Mouse (Mus musculus) embryo, embryonic 10.5 days (tissue): ENCODE results near the gene Lrmda.

Experiments used
- DNase-seq: peaks from one replicate; pipeline ENCODE4 v3.0.0-alpha.2; 2015; ENCODE audit warnings: low spot score

Lrmda gene

DNA sequence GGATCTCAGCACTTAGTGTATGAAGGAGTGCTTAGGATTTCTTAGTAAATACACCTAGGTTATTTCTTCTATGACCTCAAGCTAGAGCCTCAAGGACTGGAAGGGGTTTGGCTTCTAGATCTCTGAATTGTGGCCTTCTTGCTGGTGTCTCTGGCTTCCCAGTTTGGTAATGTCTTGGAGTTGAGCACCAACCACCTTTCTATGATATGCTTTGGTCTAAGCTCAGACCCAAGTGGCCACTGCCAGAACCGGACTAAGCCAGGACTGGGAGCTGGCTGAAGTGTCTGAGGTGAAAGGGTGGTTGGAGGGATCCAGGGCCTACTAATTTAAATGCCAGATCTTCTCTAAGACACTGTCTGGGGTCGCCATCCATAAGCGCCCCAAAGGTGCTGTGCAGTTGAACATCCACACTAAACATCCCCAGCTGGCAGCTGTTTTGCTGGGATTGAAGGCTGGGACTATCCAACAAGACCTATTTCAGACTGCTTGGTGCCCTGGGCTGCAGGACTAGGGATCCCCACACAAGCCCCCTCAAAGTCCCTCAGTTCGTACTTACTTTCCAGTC, 27.1 kb upstream of the Lrmda start:
- DNase-seq, result peak; percentile 38

DNA sequence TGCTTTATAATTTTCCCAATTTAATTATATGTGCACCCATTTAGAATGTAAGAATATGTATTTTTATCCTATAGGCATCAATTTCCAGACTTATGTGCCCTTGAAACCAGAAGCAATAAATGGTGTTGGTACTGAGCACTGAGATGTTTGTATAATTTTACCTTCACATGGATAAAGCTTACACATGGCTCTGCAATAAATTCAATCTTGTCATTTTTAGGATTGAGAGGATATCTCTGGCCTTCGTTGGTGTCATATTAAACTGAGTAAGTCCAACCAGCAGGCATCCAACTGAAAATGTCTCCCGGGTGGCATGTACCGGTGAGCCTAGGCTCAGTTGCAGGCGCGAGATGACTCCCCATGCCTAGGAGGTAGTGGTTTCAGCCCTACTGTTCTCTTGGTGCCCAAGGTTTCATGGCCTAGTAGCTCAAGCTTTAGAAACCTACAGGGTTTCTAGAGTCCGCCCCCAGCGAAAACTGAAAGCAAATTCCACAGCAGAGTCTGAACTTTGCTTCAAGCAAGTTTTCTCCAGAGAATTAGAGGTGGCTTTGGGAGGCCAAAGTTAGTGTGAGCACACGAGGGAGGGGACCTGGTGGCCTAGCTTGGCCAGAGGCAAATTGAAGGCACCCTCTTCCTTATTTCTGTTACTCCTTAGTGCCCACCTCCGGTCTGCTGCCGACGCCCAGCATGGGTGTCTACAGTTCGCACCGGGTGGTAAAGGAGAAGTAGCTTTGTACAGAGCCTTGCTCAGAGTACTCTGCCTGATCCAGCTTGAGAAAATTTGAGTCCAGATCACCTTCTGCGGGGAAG, 26.1 kb upstream of the Lrmda start:
- peak; percentile 57 for DNase-seq

DNA sequence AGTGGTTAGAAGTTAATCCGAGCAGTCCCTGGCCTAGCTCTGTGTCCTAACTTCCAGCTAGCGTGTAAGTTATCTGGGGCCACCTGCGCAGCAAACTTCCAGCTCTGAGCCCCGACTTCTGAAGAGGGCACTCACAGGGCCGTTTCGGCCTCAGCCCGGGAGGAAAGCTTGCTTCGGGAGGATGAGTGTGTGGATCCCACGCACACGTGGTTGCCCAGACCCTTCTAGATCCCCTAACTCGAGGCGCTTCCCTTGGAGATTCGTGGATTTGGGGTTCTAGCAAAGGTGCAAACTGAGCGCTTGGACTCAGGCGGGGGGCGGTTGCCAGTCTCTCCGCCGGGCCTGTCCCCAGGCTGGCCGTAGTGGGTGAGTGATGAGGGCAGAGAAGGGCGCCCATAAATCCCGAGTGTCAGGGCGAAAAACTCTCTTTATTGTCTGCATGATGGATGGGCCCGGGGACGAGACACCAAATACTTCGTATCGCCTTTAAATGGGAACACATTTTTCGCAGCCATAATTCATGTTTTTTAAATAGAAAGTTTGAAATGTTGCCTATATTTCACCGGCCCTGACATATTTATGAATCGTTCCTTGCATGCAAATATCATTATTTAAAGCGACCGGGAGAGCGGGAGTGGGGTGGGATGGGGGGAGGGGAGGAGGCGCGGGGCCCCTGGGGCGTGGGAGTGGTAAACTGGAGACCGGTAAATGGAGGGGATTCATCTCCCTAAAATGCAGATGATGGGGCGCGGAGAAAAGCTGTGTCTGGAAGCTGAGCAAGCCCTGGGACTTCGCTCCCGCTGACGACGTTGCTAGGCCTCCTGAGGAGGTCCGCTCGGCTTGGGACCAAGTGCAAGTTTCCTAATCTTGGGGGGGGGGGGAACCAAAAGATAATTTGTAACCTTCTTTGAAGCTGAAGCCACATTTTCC, 25.2 kb upstream of the Lrmda start:
- DNase-seq, result peak; percentile 84

DNA sequence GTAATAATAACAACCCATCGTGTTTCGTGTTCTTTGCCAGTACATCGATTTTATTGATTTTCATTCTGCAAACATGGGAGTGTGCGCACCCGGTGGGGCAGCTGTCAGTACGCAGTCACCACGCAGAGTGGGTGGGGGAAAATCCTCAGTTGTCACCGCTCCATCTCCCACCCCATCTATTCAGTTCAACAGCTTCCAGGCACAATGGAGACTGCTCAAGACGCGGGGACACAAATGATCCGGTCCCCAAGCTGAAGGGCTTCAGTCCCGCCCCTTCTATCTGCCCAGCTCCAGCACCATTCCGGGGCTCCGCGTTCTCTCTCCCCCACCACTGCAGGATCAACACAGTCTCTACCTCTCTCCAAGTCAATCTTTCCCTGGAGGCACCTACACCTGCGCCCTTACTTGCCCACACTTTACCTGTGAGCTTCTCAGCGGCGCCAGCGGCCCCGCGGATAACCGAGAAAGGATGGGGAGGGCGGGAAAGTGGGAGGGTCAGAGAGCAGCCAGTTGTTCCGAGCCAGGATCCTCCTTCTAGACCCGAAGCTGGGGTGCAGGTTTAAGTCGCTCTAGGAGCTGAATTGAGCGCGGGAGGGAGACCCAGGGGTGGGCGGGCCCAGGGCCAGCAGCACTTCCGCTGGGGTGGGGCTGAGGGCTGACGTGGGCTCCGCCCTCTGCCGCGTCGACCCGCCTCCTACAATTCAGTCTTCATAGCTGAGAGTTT, 24.3 kb upstream of the Lrmda start:
- peak; percentile 87 for DNase-seq

DNA sequence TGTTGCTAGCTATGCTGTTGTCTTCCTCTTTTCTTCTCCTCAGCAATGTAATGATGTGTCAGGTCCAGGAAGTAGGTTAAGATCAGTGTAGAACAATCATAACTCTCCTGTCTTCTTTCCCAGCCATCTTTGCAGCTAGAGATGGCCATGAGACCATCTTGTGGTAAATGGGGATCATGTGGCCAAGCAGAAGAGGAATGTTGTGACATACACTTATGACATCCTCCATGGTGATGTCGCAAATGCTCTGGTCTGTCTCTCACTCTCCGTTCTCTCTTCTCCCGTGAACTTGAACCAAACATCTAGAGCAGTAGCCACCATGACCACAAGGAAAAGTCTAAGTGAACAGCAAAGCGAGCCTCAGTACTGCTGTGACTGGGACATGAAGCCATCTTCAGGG, 19.9 kb upstream of the Lrmda start:
- DNase-seq, result no peak

DNA sequence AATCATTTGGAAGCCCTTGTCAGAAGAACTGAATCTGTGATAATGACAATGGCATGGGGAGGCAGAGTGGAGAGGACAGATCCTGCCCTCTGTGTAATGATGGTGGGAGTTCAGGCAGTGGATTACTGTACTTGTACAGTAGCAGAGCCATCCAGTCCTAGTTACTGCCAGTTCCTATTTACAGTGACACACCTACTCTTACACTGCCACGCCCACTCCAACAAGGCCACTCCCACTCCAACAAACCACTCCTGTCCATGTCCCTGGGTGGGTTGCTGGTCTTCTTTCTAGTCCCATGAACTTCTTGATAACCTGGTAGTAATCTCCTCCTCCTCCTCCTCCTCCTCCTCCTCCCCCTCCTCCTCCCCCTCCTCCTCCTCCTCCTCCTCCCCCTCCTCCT, 16.3 kb upstream of the Lrmda start:
- DNase-seq, result no peak

DNA sequence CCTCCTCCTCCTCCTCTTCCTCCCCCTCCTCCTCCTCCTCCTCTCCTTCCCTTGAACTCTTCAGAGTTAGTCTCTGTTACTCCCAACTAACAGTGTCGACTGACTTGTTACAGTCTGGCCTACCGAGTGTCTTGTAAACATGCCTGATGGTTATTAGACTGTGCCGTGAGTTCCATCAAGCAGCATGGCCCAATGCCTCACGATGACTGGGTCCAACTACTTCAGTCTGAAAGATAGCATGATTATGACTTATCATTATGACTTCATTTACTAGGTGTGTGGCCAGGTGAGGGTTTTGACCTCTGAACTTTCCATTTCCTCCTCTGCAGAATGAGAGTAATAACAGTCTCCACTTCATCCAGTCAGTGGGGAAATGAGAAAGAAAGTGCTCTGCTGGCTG, 15.9 kb upstream of the Lrmda start:
- no peak for DNase-seq

DNA sequence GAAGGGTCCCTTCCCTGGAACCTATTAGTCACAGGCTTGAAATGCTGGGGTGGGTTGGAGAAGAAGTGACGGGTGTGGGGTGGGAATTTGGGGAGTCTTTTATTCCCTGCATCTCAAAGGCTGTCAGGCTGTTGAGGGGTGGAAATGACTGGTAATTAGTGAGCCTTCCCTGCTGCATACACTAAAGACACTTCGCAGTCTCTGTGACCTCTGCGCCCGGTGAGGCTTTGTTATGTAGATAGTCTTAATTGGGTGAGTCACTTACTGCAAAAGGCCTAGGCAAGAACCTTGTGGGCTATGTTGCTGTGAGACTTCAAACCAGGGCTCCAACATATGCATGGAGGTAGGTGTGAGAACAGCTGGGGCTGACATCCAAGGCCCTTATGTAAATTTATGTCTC, 14.6 kb upstream of the Lrmda start:
- DNase-seq, result no peak

DNA sequence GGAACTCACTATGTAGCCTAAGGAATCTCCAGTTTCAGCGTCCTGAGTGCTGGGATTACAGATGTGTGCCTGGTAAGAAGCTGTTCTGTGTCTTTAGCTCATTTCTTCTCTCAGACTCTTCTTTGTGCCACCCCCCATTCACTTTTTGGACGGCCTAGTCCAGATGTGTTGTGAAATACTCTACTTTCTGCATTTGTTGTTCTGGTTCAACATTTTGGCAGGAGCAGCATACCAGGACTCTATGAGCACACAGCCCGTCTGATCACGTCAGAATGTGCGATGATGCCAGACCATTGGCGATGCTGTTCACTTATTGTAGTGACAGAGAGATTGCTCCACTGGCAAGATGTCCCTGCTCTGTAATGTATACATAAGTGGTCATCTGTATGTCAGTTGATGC, 12.5 kb upstream of the Lrmda start:
- no peak for DNase-seq

DNA sequence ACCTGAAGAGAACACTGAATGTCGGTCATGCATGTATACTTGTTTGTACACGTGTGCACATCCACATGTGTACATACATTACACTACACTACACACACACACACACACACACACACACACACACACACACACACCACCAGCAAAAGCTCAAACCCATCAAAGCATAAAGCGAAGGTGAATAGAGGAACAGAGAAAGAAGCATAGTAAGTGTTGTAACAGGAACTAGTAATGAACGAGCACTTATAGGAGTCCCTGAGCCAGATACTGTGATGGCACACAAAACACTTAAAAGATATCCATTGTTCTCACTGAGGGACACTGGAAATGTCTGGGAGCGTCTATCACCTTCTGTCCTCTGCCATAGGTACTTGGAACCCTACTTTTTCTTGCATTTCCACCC, 5.2 kb upstream of the Lrmda start:
- no peak for DNase-seq

DNA sequence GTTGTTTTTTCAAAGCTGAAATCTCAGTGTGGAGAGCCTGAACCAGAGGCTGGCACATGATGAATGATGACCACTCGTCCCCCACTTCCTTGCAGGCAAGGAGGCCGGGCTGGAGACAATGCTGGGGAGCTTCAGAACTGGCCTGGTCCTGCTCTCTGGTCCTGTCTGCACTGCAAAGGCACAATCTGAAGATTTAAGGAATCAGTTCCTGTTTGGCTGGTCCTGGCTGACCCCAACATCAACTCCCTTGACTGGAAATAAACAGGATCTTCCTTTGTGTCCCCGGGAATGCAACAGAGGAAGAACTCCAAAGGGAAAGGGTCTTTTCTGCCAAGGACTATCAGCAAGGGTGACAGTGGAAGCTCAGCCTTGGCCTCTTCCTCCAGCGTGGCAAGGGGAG, 4.7 kb upstream of the Lrmda start:
- no peak for DNase-seq

DNA sequence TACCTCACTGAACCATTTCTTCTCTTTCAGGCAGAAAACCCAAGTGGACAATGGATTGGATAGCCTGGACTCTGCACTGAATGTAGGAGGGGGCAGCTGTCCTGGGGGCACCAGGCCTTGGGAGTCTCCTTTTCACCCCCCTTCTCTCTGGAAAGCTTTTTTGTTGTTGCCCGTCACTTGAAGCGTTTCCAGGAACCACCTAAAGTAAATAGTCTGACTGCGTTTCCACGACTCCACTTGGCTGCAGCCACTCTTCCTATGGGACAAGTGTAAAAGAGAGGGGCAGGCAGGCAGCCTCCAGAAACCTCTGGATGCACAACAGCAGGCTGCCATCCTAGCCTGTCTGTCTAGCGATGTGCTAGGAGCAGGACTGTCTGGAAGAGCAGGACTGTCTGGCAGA, 2.5 kb upstream of the Lrmda start:
- DNase-seq, result no peak

DNA sequence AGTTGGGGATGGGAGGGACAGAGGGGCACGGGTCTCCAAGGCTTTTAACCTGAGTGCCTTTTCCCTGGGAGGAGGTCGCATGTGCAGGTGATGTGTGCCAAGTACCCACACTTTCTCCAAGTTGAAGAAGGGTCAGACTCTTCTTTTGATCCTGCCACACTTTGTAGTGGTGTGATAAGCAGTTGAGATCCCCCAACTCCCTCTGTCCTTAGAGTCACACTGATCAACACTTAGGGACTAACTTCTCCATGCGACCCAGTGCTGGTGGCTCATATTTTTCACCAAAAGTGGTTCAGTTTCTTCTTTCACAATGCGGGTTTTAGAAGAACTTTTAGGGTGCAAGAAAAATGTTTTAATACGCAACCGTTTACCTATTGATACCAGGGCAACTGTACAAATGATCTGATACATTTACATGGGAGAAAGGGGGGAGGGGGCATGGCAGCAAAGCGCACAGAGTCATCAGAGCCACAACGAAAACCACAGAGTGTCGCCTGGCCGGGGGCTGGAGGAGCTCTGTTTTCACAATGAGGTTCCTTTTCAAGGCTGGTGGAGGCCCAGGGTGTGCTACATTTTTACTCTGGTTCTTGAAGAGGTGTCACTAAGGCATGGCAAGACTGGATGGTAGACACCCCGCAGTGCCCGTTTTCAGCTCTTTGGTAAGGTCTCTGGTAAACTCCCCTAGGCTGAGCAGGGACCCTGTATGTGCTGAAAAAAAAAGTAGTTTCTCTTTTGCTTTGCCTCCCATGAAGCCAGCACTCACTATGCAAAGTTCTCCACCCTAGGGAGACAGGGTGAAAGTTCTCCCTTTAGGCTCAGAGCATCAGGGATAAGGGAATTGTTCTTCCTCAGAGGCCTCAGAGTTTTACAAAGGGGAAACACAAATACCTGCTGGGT, 685 bp downstream of the Lrmda start:
- peak; percentile 26 for DNase-seq

DNA sequence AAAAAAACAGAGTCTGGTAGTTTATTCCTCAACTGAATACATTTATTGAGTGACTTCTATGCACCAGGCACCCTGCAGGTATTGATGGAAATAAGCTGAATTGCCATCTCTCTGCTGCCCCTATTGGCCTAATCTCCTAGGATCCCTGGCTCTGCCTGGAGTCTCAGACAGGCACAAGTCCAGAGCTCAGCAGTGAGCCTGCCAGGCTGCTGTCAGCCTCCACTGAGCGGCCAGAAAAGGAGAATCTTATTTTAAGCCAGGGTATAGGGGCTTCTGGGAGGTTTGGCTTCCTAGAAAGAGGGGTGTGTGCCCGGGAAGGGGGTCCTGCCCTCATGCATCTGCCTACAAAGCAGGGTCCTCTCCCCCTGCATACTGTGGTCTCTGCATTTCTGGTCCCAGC, 1.4 kb downstream of the Lrmda start:
- peak; percentile 72 for DNase-seq

DNA sequence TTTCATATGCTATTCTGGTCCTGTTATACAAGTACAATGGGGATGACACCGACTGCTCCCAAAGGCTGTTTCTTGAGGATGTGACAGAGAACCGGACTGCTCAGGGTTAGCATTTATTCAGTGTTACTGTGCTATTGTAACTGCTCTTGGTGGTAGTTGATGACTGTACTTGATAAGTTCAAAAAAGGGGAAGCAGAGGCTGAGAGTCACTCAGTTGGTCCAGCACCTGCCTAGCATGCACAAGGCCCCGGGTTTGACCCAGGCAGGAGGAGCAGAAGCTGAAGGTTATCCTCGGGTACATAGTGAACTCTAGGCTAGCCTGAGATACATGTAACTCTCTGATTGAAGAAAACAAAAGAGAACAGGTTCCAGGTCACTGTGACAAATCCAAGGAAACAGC, 4.0 kb downstream of the Lrmda start:
- DNase-seq, result no peak

DNA sequence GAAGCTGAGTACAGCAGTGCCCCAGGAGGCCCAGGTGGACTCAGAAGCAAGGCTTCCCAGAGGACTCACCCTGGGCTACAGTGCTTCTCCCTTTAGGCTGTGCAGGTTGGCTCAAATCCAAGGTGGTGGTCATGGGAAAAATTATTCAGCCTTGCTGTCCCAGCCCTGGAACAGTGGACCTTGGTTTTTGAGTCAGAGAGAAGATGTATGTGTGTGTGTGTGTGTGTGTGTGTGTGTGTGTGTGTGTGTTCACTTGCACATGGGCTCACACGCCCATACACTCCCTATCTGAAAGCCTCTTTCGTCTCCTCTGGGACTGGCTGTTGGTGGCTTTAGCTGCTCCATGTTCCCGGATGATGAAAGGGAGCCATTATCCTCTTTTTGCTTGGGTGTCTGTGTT, 16.4 kb downstream of the Lrmda start:
- DNase-seq, result no peak

DNA sequence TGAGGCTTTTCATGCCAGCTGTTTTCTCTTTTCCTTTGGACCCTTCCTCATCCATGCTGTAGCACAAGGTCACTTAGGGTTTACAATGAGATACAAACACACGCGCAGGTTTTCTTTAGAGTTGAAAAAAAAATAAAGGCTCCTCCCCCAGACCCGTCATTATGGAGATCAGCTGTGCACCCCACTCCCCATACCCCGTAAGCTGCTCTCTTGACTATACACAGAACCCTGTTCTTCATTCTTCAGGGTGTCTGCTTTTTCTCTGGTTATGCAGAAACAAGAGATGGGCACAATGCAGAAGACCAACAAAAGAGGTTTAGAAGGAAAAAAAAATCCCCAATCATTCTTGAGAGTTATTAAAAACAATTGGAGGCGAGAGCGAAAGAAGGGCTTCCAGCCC, 16.8 kb downstream of the Lrmda start:
- DNase-seq, result no peak

DNA sequence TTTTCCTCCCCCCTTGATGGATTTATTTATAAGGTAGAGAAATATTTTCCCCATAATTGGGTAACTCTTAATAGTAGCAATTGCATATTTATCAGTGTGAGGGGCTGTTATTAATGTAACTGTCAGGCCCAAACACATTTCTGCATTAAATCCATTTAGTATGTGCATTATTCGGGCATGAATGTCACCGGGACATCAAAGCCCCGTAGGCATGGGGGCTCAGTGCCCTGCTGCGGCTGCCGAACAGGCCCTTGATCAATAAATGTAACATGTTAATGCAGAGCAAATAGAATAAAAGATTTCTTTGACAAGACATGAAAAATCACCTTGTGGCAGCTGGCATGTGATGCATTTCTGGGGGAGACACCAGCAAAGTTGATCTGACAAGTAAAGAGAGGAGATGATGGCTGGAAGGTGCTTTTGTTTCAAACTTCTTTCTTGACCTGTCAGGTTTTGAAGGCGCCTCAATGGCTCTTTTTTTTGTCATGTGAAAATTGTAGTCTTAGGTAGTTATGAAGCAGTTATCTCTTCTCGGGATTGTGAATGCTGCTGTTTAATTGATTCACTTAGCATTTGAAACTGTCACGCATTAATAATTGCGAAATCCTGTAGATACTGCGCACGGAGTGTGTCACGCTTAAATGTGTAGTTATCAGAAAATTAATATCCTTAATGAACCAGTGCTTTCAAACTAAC, 17.4 kb downstream of the Lrmda start:
- DNase-seq, result no peak

DNA sequence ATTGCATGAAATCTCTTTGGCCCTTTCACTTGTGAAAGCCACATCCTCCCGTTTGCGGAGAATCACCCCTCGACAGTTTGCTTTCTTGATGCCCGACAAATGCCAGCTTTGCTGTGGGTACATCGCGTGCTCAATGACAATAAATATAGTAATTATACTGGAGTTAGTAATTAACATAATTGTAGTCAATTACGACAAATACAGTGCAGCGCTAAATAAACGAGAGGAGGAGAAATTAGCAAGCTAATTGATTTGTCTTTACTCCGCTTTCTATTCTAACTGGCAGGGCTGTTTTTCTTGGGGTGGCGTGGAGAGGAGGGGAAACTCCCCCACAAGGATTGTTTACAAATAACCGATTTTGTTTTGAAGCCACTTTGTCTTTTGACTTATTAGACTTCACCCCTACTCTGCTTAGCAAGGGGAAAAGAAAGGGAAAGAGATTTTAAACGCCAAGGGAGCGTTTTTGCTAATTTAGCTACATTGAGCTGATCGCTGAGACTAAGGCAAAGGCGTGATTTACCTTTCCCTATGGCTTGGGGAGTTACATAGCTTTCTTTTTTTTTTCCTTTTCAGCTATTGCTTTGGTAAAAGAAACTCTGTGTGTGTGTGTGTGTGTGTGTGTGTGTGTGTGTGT, 18.1 kb downstream of the Lrmda start:
- DNase-seq, result no peak

DNA sequence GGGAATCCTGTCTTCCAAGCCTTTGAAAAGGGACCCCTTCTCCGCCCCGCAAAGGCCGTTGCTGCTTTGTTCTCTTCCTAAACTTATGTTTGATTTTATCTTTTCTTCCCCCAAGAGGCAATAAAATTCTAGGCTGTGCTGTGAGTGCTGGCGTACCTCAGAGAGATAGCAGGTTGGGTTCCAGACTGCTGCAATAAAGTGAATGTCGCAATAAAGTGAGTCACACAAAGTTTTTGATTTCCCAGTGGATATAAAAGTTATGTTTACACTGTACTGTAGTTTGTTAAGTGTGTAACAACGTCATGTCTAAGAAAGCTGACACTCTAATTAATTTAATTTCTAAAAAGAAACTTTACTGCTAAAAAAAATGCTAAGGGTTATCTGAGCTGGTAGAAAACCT, 22.6 kb downstream of the Lrmda start:
- no peak for DNase-seq
